Mouse (Mus musculus) kidney, adult 2 months (tissue): ENCODE data around the gene Gpc3.

ENCODE experiments used
- CTCF ChIP-seq: fragments of 200-500 bp; conservative IDR thresholded peaks from 2 replicates; pipeline ENCODE4 v1.5.1; 2011; ENCODE audit warnings: low read depth, mild to moderate bottlenecking, control low read depth, low read length, moderate library complexity, mixed read lengths; ENCODE audit not compliant: insufficient read depth, insufficient read length
- POLR2A ChIP-seq: fragments of 200-500 bp; IDR thresholded peaks from one replicate; pipeline ENCODE4 v1.6.1; 2011; ENCODE audit warnings: low read depth, low read length, control low read depth

DNA sequence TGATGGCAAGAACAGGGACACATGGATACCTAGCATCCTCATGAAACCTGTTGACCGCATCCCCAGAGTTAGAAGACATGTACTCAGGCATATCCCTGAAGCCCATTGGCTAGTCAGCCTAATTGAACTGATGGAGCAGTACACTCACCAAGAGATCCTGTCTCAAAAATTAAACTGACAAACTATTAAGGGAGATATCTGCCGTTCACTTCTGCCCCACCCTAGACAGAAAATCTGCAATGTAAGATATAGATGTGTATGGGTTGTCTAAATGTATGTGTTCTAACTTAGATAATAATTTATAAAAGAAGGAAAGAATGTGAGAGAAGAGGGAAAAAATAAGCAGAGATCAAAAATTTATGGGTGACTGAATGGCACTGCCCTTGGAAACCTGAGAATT, 212.6 kb downstream of the Gpc3 start:
- no peak for TF ChIP-seq POLR2A
- no peak for TF ChIP-seq CTCF
